Mouse (Mus musculus): ENCODE measurements around the gene Apln.

- TF ChIP-seq POLR2A (IDR thresholded peaks at IDR 0.05; ENCODE audit: extremely low read depth, insufficient read depth, low read length) (no peak), CTCF (IDR thresholded peaks at IDR 0.05; ENCODE audit: low read depth, low read length) (no peak)
Measured at GRCm38 (mm10) chrX:48046315-48046714, 11.7 kb upstream of the Apln start.
